Mouse (Mus musculus) cerebellum, adult 9-10 months (tissue): Measurements from ENCODE around the gene Hist1h3g.
"Not testable (repeated sequence)": the region's sequence is repeated elsewhere in the genome, so short reads cannot be mapped to it uniquely, and the experiment has no call there.

Experiments
- DNase-seq: peaks from one replicate; pipeline ENCODE4 v3.0.0; 2022

The Hist1h3g gene

GRCm38 (mm10) chr13:23561531-23561882 is 26.3 kb downstream of the Hist1h3g start:
- not testable (repeated sequence) for DNase-seq

- peak; percentile 96 for DNase-seq
Measured at GRCm38 (mm10) chr13:23561883-23562659, 26.8 kb downstream of the Hist1h3g start, which contains the start of gene Hist1h3e. TSS of gene Hist1h3e (minus strand) at chr13:23562369.

GRCm38 (mm10) chr13:23562699-23563462 is 27.7 kb downstream of the Hist1h3g start:
- peak; percentile 80 for DNase-seq

GRCm38 (mm10) chr13:23564482-23564881 is 29.3 kb downstream of the Hist1h3g start:
- DNase-seq, result no peak

GRCm38 (mm10) chr13:23570261-23571021 is 35.2 kb downstream of the Hist1h3g start:
- not testable (repeated sequence) for DNase-seq

- DNase-seq, result peak; percentile 87
Measured at GRCm38 (mm10) chr13:23571022-23571503, 35.8 kb downstream of the Hist1h3g start, which contains the start of the genes Hist1h2ae and Hist1h2bg. TSS of gene Hist1h2ae (minus strand) at chr13:23571220. TSS of gene Hist1h2bg (plus strand) at chr13:23571396.

GRCm38 (mm10) chr13:23571504-23572217 is 36.4 kb downstream of the Hist1h3g start:
- DNase-seq, result not testable (repeated sequence)

- no peak for DNase-seq
Measured at GRCm38 (mm10) chr13:23572218-23573033, 37.2 kb downstream of the Hist1h3g start.

- not testable (repeated sequence) for DNase-seq
Measured at GRCm38 (mm10) chr13:23573034-23573897, 38.0 kb downstream of the Hist1h3g start.

- peak; percentile 89 for DNase-seq
Measured at GRCm38 (mm10) chr13:23573898-23574524, 38.8 kb downstream of the Hist1h3g start, which contains the start of the genes Hist1h2bf and Hist1h2ad. TSS of gene Hist1h2bf (minus strand) at chr13:23574196. TSS of gene Hist1h2ad (plus strand) at chr13:23574381.

- DNase-seq, result not testable (repeated sequence)
Measured at GRCm38 (mm10) chr13:23574546-23575170, 39.4 kb downstream of the Hist1h3g start.

- DNase-seq, result peak; percentile 53
Measured at GRCm38 (mm10) chr13:23575271-23575851, 40.1 kb downstream of the Hist1h3g start, which contains the start of gene Hist1h3d. TSS of gene Hist1h3d (plus strand) at chr13:23575763.

- DNase-seq, result not testable (repeated sequence)
Measured at GRCm38 (mm10) chr13:23575864-23576313, 40.7 kb downstream of the Hist1h3g start.

- DNase-seq, result no peak
Measured at GRCm38 (mm10) chr13:23576351-23576881, 41.2 kb downstream of the Hist1h3g start.

GRCm38 (mm10) chr13:23576906-23577639 is 41.9 kb downstream of the Hist1h3g start:
- DNase-seq, result no peak

- no peak for DNase-seq
Measured at GRCm38 (mm10) chr13:23577835-23578234, 42.6 kb downstream of the Hist1h3g start.
